Mouse (Mus musculus): ENCODE measurements around the gene Cadm2.

The Cadm2 gene

GRCm38 (mm10) chr16:66706476-66706875, 914.2 kb downstream of the Cadm2 start:
- no peak for DNase-seq (ENCODE audit: low spot score)

GRCm38 (mm10) chr16:66694783-66695182, 925.9 kb downstream of the Cadm2 start:
- no peak for DNase-seq (ENCODE audit: low spot score)

DNA sequence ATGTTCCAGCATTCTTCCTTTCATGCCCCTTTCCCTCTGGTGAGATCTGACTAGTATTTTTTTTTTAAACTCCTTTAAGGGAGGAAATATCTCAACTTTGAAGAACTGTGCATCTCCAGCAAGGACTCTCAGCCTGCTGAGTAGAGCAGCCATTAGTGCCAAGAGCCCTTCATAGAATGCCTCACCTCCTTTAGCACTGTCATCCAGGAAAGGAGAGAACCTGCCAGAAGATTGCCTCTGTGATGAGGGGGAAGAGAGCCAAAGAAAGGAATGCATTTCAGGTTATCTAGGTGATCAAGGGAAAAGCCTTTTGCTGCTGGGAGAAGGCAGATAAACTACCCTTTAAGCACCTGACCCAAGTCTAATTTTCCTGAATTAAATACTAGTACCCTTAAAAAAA, 943.5 kb downstream of the Cadm2 start:
- DNase-seq (ENCODE audit: low spot score), result no peak

DNA sequence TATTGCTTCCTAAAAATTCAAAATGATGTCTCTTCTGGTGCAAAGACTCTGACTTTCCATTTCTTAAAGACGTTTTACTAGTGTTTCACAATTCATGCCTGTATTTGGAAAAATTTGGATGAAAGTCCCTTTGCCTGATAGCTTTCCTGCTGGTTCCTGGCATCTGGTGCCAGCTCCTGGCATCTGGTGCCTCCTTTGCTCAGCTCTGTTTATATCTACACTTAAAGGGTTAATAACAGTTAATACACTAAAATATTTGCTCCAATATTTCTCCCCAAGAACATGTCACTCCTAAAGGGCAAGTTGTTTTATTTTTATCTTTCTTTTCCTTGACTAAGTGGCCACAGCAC, 969.7 kb downstream of the Cadm2 start:
- no peak for DNase-seq (ENCODE audit: low spot score)

- no peak for DNase-seq (ENCODE audit: low spot score)
Measured at GRCm38 (mm10) chr16:66650348-66651012, 970.2 kb downstream of the Cadm2 start.

DNA sequence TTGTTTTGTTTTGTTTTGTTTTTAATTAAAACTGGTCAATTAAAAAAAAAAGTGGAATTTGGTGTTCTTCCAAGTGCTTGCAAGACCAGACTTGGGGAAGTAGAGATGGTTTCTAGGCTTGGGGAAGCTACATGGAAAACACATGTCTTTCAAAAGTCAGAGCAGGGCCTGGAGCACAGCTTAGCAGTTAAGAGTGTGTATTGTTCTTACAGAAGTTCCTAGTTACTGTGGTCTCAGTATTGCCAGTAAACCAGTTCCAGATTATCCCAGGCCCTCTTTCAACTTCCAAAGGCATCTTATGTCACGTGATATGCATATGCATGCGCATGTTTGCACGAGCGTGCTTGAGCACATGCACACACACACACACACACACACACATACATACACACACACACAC, 972.9 kb downstream of the Cadm2 start:
- no peak for DNase-seq (ENCODE audit: low spot score)

DNA sequence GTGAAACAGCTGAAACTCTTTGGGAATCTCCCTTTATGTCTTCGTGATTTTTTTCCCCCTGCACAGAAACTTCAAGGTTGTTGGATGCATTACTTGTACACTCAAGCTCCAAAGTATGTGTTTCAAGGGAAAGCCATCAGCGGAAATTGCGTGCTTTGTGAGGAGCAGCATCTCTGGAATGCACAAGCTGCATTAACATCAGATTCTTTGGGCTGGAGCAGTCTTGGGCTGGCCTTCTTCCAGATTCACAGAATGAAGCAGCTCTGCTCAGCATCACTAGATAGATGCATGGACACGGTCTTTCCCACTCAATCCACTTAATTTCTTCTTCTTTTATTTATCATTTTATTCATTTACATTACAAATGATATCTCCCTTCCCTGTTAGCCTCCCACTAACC, 977.1 kb downstream of the Cadm2 start:
- no peak for DNase-seq (ENCODE audit: low spot score)

GRCm38 (mm10) chr16:66627527-66627926, 993.2 kb downstream of the Cadm2 start:
- no peak for DNase-seq (ENCODE audit: low spot score)

GRCm38 (mm10) chr16:66622423-66622822, 998.3 kb downstream of the Cadm2 start:
- no peak for DNase-seq (ENCODE audit: low spot score)

- no peak for DNase-seq (ENCODE audit: low spot score)
Measured at GRCm38 (mm10) chr16:66612624-66613023, 1008.1 kb downstream of the Cadm2 start.
